Mouse (Mus musculus) ES-Bruce4 (cell line): Measurements from ENCODE around the gene Gm3045.

ENCODE experiments used
- CTCF ChIP-seq: IDR thresholded peaks from one replicate; pipeline ENCODE4 v1.8.1; 2011; ENCODE audit warnings: low read depth, low read length
- EP300 ChIP-seq: IDR thresholded peaks from 2 replicates; pipeline ENCODE4 v1.6.1; 2011; ENCODE audit warnings: low read depth, low read length; ENCODE audit not compliant: insufficient read depth

GRCm38 (mm10) chr13:56388042-56388441, 38.4 kb upstream of the Gm3045 start:
- TF ChIP-seq EP300 (no peak), CTCF (no peak)
